Mouse (Mus musculus): ENCODE data around the gene Slc25a26.

The Slc25a26 gene

GRCm38 (mm10) chr6:94499897-94500623 lies at the start of gene Slc25a26:
TSS of gene Slc25a26 (plus strand) at chr6:94500331.
- DNase-seq (ENCODE audit: low read depth in 1 of 2, low spot score in 2 of 2), result peak; percentile 54 to 75

- DNase-seq (ENCODE audit: low read depth in 1 of 2, low spot score in 2 of 2), result no peak
These were observed 35.9 kb upstream of the Slc25a26 start for GRCm38 (mm10) chr6:94464037-94464891.

- DNase-seq (ENCODE audit: low read depth in 1 of 2, low spot score in 2 of 2), result no peak
These were observed 33.5 kb upstream of the Slc25a26 start for GRCm38 (mm10) chr6:94466508-94467205.

GRCm38 (mm10) chr6:94492739-94493138 lies 7.4 kb upstream of the Slc25a26 start:
- no peak for DNase-seq (ENCODE audit: low read depth in 1 of 2, low spot score in 2 of 2)

GRCm38 (mm10) chr6:94503963-94504362 lies 3.8 kb downstream of the Slc25a26 start:
- no peak for DNase-seq (ENCODE audit: low read depth in 1 of 2, low spot score in 2 of 2)

- DNase-seq (ENCODE audit: low read depth in 1 of 2, low spot score in 2 of 2), result no peak
These were observed 7.8 kb downstream of the Slc25a26 start for GRCm38 (mm10) chr6:94507921-94508320.

GRCm38 (mm10) chr6:94508807-94509206 lies 8.7 kb downstream of the Slc25a26 start:
- no peak for DNase-seq (ENCODE audit: low read depth in 1 of 2, low spot score in 2 of 2)

- no peak for DNase-seq (ENCODE audit: low read depth in 1 of 2, low spot score in 2 of 2)
These were observed 9.1 kb downstream of the Slc25a26 start for GRCm38 (mm10) chr6:94509220-94509619.

GRCm38 (mm10) chr6:94518171-94518570 lies 18.0 kb downstream of the Slc25a26 start:
- DNase-seq (ENCODE audit: low read depth in 1 of 2, low spot score in 2 of 2), result no peak

GRCm38 (mm10) chr6:94524335-94524734 lies 24.2 kb downstream of the Slc25a26 start:
- no peak for DNase-seq (ENCODE audit: low read depth in 1 of 2, low spot score in 2 of 2)

- no peak for DNase-seq (ENCODE audit: low read depth in 1 of 2, low spot score in 2 of 2)
These were observed 30.6 kb downstream of the Slc25a26 start for GRCm38 (mm10) chr6:94530756-94531155.

- DNase-seq (ENCODE audit: low read depth in 1 of 2, low spot score in 2 of 2), result no peak
These were observed 32.0 kb downstream of the Slc25a26 start for GRCm38 (mm10) chr6:94532086-94532485.

- no peak for DNase-seq (ENCODE audit: low read depth in 1 of 2, low spot score in 2 of 2)
These were observed 36.3 kb downstream of the Slc25a26 start for GRCm38 (mm10) chr6:94536478-94536877.

- DNase-seq (ENCODE audit: low read depth in 1 of 2, low spot score in 2 of 2), result no peak
These were observed 37.5 kb downstream of the Slc25a26 start for GRCm38 (mm10) chr6:94537652-94538051.

GRCm38 (mm10) chr6:94540090-94540489 lies 40.0 kb downstream of the Slc25a26 start:
- no peak for DNase-seq (ENCODE audit: low read depth in 1 of 2, low spot score in 2 of 2)

GRCm38 (mm10) chr6:94540615-94541014 lies 40.5 kb downstream of the Slc25a26 start:
- no peak for DNase-seq (ENCODE audit: low read depth in 1 of 2, low spot score in 2 of 2)

GRCm38 (mm10) chr6:94541133-94541532 lies 41.0 kb downstream of the Slc25a26 start:
- no peak for DNase-seq (ENCODE audit: low read depth in 1 of 2, low spot score in 2 of 2)

- no peak for DNase-seq (ENCODE audit: low read depth in 1 of 2, low spot score in 2 of 2)
These were observed 41.7 kb downstream of the Slc25a26 start for GRCm38 (mm10) chr6:94541854-94542253.

- DNase-seq (ENCODE audit: low read depth in 1 of 2, low spot score in 2 of 2), result no peak
These were observed 44.0 kb downstream of the Slc25a26 start for GRCm38 (mm10) chr6:94543902-94544840.

- DNase-seq (ENCODE audit: low read depth in 1 of 2, low spot score in 2 of 2), result no peak
These were observed 47.1 kb downstream of the Slc25a26 start for GRCm38 (mm10) chr6:94547239-94547638.

All from monocyte, adult 2 months (primary cell).